Mouse (Mus musculus) forebrain, embryonic 11.5 days (tissue): ENCODE measurements around the gene Med23. TPM values are rescaled to one million over a fixed set of nuclear protein-coding genes. Genes with fewer than 3 reads are reported as not detected.

Experiments used
- ATAC-seq: fragments of 200-750 bp; cut with Nextera tagmentation; replicated peaks from 2 replicates; pipeline ENCODE4 v1.8.0; 2017; ENCODE audit warnings: moderate TSS enrichment; ENCODE audit not compliant: low FRiP score
- DNase-seq: peaks from one replicate; pipeline ENCODE4 v3.0.0-alpha.2; 2017; ENCODE audit warnings: low spot score
- H3K27ac ChIP-seq: fragments of 300-500 bp; sonication (generic); 2 replicates; pipeline ENCODE4 v1.5.1; 2014; ENCODE audit warnings: low read depth, low read length
- H3K27me3 ChIP-seq: fragments of 300-500 bp; sonication (generic); 2 replicates; pipeline ENCODE4 v1.6.1; 2014; ENCODE audit warnings: mild to moderate bottlenecking, low read length, mixed read lengths; ENCODE audit not compliant: control insufficient read depth, insufficient read depth
- H3K36me3 ChIP-seq: fragments of 300-500 bp; sonication (generic); 2 replicates; pipeline ENCODE4 v1.6.1; 2014; ENCODE audit warnings: mild to moderate bottlenecking, low read length, moderate library complexity, mixed read lengths; ENCODE audit not compliant: control insufficient read depth, insufficient read depth
- H3K4me1 ChIP-seq: fragments of 300-500 bp; sonication (generic); replicated peaks from 2 replicates; pipeline ENCODE4 v1.6.1; 2014; ENCODE audit warnings: low read length, mixed read lengths; ENCODE audit not compliant: control insufficient read depth, insufficient read depth
- H3K4me2 ChIP-seq: fragments of 300-500 bp; sonication (generic); 2 replicates; pipeline ENCODE4 v1.6.1; 2014; ENCODE audit warnings: low read depth, mild to moderate bottlenecking, low read length, moderate library complexity, mixed read lengths; ENCODE audit not compliant: severe bottlenecking
- H3K4me3 ChIP-seq: fragments of 300-500 bp; sonication (generic); 2 replicates; pipeline ENCODE4 v1.5.1; 2014; ENCODE audit warnings: low read depth, low read length
- H3K9ac ChIP-seq: fragments of 300-500 bp; sonication (generic); 2 replicates; pipeline ENCODE4 v1.6.1; 2014; ENCODE audit warnings: low read length
- H3K9me3 ChIP-seq: fragments of 300-500 bp; sonication (generic); 2 replicates; pipeline ENCODE4 v1.6.1; 2016; ENCODE audit warnings: low read length, mixed read lengths; ENCODE audit not compliant: control insufficient read depth
- WGBS: fragments of 180-500 bp; shearing (Covaris S2); extraction: QIAGEN DNeasy Blood & Tissue Kit; methylation state at CpG from one replicate; pipeline ENCODE4 v1.1.7; 2014; 5-methylcytosine and 5-hydroxymethylcytosine counted together
- polyA plus RNA-seq: library from polyadenylated mRNA; unstranded; fragments of >200 nt; fragmentation: Nextera tagmentation; extraction: Ambion mirVana; gene quantifications from 2 replicates; pipeline ENCODE4 v1.2.1, GENCODE M21; 2014

The Med23 gene
- polyA plus RNA-seq, 1 experiment from 2014 or later: 33.4 TPM

DNA sequence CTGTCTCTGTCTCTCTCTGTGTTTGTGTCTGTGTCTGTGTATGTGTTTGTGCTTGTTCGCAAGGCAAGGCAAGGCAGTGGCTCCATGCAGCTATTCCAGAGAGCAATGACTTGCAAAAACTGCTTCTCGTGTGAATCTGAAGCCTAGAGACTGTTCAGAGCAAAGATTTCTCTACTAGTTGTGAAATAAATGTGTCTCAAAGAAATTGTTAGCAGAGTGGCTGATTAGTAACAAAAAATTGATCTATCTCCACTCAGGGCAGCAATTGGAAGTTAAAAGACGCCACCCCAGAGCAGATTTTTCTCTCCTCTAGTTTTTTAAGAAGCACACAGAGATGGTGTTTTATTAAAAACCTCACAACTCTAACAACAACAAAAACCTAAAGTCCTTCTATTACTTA lies 78.1 kb downstream of the Med23 start:
- no peak overlapping the region for H3K4me2 ChIP-seq
- H3K27ac ChIP-seq: no peak overlapping the region
- WGBS: 88% methylated on average over 3 of the region's 3 CpGs
- no peak overlapping the region for H3K9ac ChIP-seq
- H3K9me3 ChIP-seq: no peaks in the 10 kb centered on the region
- ATAC-seq: no peak
- H3K4me3 ChIP-seq: no peak overlapping the region
- no peaks in the 10 kb centered on the region for H3K4me1 ChIP-seq
- H3K27me3 ChIP-seq: no peaks in the 10 kb centered on the region
- no peaks in the 10 kb centered on the region for H3K36me3 ChIP-seq
- no peak for DNase-seq

DNA sequence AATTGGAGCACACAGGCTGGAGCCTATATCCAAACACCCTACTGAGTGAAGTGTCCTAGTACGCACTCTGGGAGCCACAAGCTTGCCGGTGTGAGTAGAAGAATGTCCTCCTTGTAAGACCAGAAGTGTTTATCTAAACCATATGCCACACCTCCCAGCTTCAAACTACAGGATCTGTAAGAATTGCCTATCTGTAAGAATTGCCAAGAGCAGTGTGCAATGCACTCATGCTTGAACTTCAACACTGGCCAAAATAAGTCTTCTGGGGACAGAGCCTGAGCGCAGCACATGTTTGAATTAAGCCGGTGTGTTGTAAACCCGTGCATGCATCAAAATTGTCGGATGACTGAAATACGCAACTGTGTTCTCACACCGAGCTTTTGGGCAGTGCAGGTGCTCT lies 78.5 kb downstream of the Med23 start:
- Histone ChIP-seq H3K27ac (no peak overlapping the region), H3K9me3 (no peaks in the 10 kb centered on the region), H3K36me3 (no peaks in the 10 kb centered on the region), H3K9ac (no peak overlapping the region), H3K4me1 (no peaks in the 10 kb centered on the region), H3K4me2 (no peak overlapping the region), H3K4me3 (no peak overlapping the region), H3K27me3 (no peaks in the 10 kb centered on the region)
- DNase-seq (no peak), ATAC-seq (no peak)
- 92% methylated on average over 8 of the region's 8 CpGs for WGBS

DNA sequence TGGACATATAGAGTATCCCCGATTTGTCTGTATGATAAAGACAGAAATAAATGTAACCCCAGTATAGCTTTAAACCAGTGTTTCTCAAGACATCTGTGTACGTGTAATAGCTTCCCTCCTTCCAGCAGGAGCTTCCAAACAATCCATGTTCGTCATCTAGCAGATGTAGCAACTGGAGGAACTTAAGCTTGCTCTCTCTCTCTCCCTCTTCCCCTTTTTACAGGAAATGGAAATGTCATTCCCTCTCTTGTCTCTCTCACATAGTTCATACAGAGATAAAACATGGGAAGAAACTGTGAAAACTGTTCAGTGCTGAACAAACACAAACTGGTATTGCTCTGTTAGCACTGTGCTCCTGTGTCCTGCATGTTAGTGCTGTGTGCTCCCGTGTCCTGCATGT lies 80.4 kb downstream of the Med23 start:
- DNase-seq (no peak), ATAC-seq (no peak)
- WGBS: 87% methylated on average over 4 of the region's 4 CpGs
- no peaks in the 10 kb centered on the region for H3K36me3 ChIP-seq
- no peaks in the 10 kb centered on the region for H3K4me1 ChIP-seq
- no peak overlapping the region for H3K4me3 ChIP-seq
- H3K9me3 ChIP-seq: no peaks in the 10 kb centered on the region
- H3K27me3 ChIP-seq: no peaks in the 10 kb centered on the region
- no peak overlapping the region for H3K27ac ChIP-seq
- no peak overlapping the region for H3K4me2 ChIP-seq
- H3K9ac ChIP-seq: no peak overlapping the region

DNA sequence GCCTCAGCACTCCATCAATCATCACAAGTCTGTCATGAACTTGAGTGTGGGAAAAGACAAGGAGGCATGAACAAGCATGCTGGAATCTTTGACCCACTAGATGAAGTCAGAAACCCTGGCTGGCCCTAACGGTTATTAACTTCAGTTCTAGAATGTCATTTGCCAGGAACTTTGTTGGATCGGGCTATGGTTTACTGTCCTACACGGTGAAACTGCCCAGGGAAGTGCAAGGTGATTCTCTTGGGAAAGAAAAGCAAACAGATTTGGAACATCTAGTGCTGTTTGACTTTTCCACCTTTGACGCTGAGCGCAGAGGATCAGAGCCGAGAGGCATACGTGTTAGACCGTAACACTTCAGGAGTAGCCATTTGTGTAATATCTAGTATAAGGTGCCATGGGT lies 81.8 kb downstream of the Med23 start:
- H3K4me1 ChIP-seq: no peaks in the 10 kb centered on the region
- DNase-seq (no peak), ATAC-seq (no peak)
- no peak overlapping the region for H3K4me2 ChIP-seq
- H3K4me3 ChIP-seq: no peak overlapping the region
- H3K27ac ChIP-seq: no peak overlapping the region
- 94% methylated on average over 8 of the region's 8 CpGs for WGBS
- H3K9me3 ChIP-seq: no peaks in the 10 kb centered on the region
- H3K9ac ChIP-seq: no peak overlapping the region
- H3K27me3 ChIP-seq: no peaks in the 10 kb centered on the region
- no peaks in the 10 kb centered on the region for H3K36me3 ChIP-seq

DNA sequence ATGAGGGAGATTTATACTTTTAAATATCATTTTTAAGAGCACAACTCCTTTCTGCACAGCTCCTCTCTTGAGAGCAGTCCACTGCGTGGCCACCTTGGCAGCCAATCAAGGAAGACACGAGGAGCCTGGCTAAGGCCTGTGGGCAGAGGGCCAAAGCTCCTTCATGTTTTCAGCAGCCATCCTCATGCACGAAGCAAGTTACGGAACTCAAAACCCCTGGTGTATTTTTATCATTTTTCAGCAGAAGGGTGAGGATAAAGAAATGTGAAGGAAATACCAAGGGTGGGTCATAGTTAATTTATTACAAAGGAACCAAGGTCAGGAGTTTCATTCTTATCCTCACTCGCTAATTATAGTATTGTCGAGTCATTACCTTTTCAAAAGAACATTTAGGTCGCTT lies 82.8 kb downstream of the Med23 start:
- WGBS: 87% methylated on average over 7 of the region's 7 CpGs
- ATAC-seq: no peak
- H3K4me3 ChIP-seq: no peak overlapping the region
- no peaks in the 10 kb centered on the region for H3K27me3 ChIP-seq
- no peak overlapping the region for H3K9ac ChIP-seq
- H3K4me1 ChIP-seq: no peaks in the 10 kb centered on the region
- H3K9me3 ChIP-seq: no peaks in the 10 kb centered on the region
- H3K27ac ChIP-seq: no peak overlapping the region
- no peak overlapping the region for H3K4me2 ChIP-seq
- no peaks in the 10 kb centered on the region for H3K36me3 ChIP-seq
- DNase-seq: no peak

DNA sequence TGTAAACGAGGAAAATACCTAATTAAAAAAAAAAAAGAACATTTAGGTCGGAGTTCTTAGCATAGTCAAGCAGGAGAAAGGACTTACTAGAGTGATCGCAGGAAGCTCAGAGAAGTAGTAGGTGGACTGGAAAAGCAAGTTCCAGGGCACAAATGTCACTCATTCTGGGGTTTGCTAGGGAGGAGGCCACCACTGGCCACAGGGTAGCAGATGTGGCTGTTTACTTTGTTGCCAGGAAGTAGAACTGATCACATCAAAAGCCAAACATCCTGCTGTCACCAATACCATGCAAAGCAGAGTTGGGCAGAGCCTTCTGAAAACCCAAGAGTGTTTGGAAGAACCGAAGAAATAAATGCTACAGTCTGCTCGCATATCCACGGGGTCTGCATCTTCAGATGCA lies 84.1 kb downstream of the Med23 start:
- Histone ChIP-seq H3K36me3 (no peaks in the 10 kb centered on the region), H3K4me3 (no peak overlapping the region), H3K27ac (no peak overlapping the region), H3K9ac (no peak overlapping the region), H3K27me3 (no peaks in the 10 kb centered on the region), H3K9me3 (no peaks in the 10 kb centered on the region), H3K4me1 (no peaks in the 10 kb centered on the region), H3K4me2 (no peak overlapping the region)
- WGBS: 90% methylated on average over 6 of the region's 6 CpGs
- ATAC-seq: no peak
- DNase-seq: no peak

DNA sequence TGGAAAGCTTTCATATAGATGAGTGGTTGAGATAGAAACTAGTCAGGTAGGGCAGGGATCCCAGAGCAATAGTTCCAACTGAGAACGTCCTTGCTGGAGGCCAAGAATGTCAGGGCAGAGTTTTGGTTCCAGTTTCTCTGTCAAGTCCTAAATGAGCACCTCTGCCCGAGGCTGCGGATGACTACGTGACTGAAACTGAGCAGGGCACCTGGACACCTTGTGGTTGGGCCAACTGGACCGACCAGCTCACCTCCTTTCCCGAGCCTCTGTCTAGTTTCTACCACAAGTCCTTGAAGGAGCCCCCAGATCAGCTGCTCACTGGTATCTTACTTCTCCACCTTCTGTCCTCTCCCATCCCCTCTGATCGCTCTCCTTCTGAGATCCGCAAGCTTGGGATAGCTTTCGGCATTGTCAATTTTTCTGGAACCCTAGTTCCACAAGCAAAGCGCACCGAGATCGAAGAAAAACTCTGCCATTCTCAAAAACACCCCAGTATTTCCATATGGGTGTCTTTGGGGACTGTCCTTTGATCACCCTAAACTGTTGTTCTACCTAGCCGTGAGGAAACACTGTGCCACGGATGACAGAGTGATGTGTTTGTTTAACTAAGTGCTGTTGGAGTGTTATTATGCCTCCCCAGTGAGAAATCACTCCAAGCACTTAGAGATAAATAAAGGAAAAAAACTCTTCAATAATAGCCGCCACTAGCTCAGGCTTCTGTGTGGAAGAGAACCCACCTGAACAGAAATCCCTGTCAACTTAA lies 88.7 kb downstream of the Med23 start:
- Histone ChIP-seq H3K36me3 (no peaks in the 10 kb centered on the region), H3K9me3 (no peaks in the 10 kb centered on the region), H3K4me1 (no peaks in the 10 kb centered on the region), H3K9ac (no peak overlapping the region), H3K27me3 (no peaks in the 10 kb centered on the region), H3K4me3 (no peak overlapping the region), H3K4me2 (no peak overlapping the region), H3K27ac (no peak overlapping the region)
- no peak for ATAC-seq
- DNase-seq: no peak
- WGBS: 81% methylated on average over 15 of the region's 15 CpGs

DNA sequence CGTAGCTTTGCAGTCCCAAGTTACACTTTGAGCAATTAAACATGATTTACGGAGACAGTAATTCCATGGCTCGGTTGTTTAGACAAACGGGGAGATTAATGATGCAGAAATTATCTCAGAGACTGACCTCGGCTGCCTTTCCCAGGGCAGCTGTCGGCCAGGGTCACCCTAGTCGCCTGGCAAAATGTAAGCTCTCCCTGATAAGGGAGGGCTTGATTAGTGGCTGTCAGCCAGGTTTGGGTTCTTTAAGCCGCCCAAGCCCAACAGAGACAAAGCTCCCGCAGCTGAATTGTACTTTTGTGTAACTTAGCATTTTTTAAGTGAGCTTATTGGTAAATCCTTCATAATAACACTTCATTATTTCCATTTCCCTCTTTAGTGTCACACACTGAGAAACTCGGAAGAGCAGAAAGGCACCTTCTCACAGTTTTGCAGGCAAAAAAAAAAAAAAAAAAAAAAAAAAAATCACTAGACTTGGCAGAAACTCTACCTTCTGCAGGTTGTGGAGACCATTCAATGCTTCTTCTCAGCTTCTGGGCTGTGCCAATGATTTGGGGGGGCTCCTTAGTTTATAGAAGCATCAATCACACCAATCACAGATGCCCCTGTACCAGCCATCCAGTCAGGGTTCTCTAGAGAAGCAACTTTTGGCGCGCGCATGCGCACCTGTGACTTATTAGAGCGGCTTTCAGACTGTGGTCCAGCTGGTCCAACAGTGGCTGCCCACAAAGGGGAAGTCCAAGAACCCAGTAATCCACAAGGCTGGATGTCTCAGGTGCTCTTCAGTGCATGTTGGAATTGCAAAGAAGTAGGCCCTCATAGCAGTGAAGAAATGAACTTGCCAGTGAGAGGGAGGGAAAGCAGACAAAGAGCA lies 89.5 kb downstream of the Med23 start:
- ATAC-seq (no peak), DNase-seq (no peak)
- Histone ChIP-seq H3K4me1 (no peaks in the 10 kb centered on the region), H3K27me3 (no peaks in the 10 kb centered on the region), H3K36me3 (no peaks in the 10 kb centered on the region), H3K9me3 (no peaks in the 10 kb centered on the region), H3K27ac (no peak overlapping the region), H3K4me3 (no peak overlapping the region), H3K4me2 (no peak overlapping the region), H3K9ac (no peak overlapping the region)
- 58% methylated on average over 15 of the region's 15 CpGs for WGBS
